Mouse (Mus musculus) layer of hippocampus, adult 9-11 months (tissue): ENCODE measurements at regions not wholly inside any gene's neighbourhood (a gene's known extent, or its start where the extent isn't known, plus 50 kb on each side); places are given as distances from the start of the nearest gene placed in this dataset.

Experiments used
- DNase-seq: peaks from one replicate; pipeline ENCODE4 v3.0.0; 2022

DNA sequence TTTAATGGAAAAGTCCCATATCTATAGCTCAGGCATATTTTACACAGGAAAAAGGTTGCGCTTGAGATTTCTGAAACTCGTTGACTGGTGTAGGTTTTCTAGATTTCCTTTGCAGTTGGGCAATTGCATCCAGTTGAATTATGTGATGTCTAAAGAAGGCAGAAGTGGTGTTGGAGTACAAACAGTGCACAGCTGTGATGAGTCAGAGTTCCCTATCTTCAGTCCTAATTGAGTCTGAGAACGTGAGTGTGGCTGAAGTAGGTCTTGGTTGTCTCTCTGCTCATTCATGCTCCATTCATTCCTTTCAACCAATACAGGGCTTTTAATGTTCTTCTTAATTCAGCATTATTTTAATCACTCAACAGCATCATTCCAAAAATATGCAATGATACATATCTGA is 142.9 kb upstream of the Dpyd start:
- no peak for DNase-seq

GRCm38 (mm10) chr3:118421701-118422100 is 140.2 kb upstream of the Dpyd start:
- no peak for DNase-seq

GRCm38 (mm10) chr3:118425748-118426147 is 136.2 kb upstream of the Dpyd start:
- DNase-seq: no peak

DNA sequence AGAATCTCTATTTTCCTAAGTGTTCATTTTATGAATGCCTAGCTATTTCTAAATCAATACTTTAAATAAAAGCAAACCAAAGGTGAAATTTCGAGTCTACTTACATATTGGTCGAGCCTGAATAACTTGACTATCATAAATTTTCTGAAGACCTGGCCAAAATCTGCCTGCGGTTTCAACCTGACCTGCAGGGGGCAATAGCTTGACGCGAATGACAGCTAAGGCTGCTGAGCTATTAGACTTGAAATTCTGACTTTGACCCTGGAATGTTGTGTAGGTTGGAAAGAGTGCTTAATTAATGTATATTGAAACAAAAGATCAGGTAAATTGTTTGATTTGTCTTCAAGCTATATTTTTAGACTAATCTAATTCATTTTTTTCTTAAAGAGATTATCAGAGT is 133.4 kb upstream of the Dpyd start:
- peak; percentile 59 for DNase-seq

DNA sequence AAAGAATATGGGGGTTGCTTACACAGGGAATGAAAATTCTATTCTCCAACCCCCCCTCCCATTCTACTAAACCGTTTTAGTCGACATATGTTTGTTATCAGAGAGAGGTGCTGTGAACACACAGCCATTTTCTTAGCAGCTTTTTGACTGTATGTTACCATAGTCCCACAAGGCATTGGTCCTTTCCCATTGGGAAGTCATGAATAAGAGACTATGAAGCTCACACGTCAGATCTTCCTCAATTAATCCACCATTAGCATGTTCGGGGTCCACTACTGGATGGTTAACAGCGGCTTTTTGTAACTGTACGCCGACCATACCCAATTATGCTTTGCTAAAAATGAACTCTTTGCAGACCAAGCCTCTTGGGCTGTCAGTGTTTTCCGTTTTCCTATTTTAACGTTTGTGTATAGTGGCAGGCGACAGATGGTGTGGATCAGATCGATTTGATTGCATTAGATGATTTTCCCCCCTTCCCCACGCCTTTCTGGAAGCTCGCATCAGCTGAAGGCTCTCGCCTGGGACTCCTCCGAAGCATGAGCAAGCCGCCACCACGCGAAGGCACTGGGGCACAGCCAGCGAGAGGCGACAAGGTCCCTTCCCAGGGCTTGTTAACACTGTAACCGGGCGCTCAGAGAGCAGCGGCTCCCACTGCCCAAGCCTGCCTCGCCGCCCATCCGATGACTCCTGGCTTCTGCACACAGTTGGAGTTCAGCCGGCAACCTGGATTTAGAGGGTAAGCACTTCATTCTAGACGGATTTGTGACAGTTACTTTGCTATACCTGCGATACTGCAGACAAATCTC is 131.9 kb upstream of the Dpyd start:
- peak; percentile 38 for DNase-seq

- no peak for DNase-seq
These were observed 131.4 kb upstream of the Dpyd start for GRCm38 (mm10) chr3:118430631-118430906.

DNA sequence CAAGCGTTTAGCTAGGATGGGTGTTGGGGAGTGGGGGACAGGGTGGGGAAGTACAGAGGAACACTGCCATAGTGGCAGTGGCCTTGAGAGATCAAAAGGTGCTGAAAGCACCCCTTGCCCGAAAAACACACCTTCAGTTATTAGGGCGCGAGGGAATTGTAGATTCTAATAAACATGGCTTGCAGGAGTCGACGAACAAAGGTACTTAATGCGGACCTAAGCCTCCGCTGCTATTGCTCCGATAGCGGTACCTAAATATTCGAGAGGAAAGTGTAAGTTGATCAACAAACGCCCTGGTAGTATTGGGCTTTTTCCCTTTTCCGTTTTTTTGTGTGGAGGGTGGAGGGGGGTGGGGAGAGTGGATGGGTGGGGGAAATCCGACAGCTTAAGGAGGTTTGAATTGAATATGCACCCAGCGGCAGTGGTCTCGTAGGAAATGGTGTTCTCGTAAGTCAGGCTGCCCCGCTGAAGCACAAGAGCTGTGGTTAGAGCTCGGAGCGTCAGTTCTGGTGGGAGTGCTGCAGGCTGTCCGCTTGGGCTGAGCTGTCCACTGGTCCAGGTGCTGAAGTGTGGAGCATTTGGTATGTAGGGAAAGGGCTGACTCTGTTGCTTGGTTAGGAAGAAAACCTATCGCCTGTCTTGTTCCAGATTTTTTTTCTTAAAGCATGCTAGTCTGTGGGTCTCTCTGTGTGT is 130.8 kb upstream of the Dpyd start:
- peak; percentile 39 for DNase-seq

- DNase-seq: no peak
These were observed 128.4 kb upstream of the Dpyd start for GRCm38 (mm10) chr3:118433441-118434021.

GRCm38 (mm10) chr3:118434311-118434710 is 127.6 kb upstream of the Dpyd start:
- DNase-seq: no peak

DNA sequence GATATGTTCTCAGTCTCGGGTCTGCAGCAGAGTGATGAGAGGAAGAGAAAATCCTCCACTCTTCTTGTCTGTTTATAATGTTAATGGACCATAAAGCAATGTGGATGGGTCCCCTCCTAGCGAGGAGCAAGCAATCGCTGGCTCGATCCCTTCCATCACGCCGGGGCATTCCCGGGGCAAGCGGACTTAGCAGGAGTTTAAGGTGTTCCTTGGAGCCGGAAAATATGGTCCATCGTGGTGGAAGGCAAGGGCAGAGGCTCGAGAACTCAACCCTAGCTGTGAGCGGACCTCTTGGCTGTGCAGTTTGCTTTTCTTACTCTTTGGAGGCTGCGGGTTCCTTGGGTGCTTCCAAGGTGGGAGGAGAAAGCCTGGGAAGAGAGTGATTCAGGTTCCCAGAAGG is 127.1 kb upstream of the Dpyd start:
- DNase-seq: no peak

- no peak for DNase-seq
These were observed 126.7 kb upstream of the Dpyd start for GRCm38 (mm10) chr3:118435248-118435647.

- peak; percentile 35 for DNase-seq
These were observed 118.1 kb upstream of the Dpyd start for GRCm38 (mm10) chr3:118443742-118444332.

- peak; percentile 46 for DNase-seq
These were observed 116.6 kb upstream of the Dpyd start for GRCm38 (mm10) chr3:118445360-118445759.

DNA sequence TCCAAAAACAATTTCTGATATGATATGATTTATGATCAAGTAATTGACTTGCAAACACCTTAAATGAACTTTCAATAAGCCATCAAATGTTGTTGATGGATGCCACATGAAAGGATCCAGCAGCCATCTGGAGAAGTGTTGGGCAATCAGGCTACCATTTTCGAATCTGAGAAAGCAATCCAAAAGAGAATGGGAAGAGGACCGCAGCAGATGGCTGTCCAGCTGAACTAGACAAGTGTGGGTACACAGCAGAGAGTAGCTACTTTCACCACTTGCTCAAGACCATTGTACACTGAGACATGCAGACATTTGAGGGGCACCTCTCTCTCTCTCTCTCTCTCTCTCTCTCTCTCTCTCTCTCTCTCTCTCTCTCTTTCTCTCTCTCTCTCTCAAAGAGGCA is 102.3 kb upstream of the Dpyd start:
- peak; percentile 77 for DNase-seq

GRCm38 (mm10) chr3:118465611-118466010 is 96.3 kb upstream of the Dpyd start:
- no peak for DNase-seq

- DNase-seq: no peak
These were observed 89.6 kb upstream of the Dpyd start for GRCm38 (mm10) chr3:118472215-118472799.

GRCm38 (mm10) chr3:118478065-118478464 is 83.9 kb upstream of the Dpyd start:
- no peak for DNase-seq

DNA sequence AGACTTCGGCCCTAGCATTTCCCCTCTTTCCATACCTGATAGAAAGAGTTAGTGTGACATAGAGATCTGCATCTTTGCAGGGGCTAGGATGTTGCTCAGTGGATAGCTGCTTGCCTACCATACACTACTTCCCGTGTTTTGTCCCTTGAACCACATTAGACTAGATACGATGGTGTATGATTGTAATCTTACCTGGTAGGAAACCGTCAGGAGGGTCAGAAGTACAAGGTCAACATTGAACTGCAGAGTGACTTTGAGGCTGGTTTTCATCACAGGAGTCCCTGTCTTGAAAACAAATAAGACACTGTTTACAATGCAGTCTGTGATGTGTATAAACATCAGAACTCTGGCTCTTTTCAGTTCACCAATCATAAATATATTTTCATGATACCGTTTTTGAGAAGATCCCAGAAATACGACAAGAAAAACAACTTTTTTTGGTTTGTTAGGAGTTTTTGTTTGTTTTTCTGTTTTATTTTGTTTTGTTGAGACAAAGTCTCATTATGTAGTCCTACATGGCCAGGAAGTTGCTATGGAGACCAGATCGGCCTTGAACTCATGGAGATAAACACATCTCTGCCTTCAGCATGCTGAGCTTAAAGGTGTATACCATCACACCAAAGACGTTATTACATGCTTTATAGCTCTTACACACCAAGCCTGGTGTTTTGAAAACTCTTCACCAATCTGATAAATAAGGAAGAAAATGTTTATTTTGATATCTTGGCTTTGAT is 81.2 kb upstream of the Dpyd start:
- DNase-seq: no peak

DNA sequence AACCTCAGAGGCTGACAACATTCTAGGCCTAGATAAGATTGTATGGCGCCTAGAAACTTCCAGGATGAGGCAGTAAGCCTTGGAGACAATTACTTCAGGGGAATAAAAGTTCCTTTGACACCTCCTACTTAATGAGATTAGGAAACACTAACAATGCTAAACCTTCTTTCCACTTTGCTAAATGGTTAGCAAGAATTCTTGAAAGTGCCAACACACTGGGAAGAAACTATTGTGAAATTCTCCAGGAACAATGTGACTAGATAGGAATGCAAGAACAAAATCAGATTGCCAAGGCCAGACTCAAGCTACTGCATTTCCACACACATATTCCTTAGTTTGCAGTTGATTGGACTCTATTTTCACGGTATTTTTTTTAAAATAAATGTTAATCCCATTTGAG is 76.0 kb upstream of the Dpyd start:
- DNase-seq: no peak

DNA sequence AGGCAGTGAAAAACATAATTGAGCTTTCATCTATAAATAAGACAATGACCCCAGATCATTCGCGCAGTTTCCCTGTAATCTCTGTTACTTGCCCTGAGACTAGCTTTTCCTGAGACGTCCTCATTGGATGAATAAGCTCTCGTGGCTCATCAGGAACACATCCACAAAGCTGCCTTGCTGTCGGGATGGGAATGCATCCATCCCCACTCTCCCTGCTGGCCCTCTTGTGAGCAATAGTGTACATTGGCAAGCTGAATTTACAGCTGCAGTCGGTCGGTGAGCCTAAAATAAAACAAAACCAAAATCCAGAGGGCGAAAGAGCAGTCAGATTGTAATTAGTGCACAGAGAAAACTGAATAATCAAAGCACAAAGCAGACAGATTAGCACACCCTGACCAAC is 74.5 kb upstream of the Dpyd start:
- DNase-seq: peak; percentile 25

GRCm38 (mm10) chr3:118491101-118491500 is 70.8 kb upstream of the Dpyd start:
- DNase-seq: no peak

- DNase-seq: no peak
These were observed 70.1 kb upstream of the Dpyd start for GRCm38 (mm10) chr3:118491871-118492270.

DNA sequence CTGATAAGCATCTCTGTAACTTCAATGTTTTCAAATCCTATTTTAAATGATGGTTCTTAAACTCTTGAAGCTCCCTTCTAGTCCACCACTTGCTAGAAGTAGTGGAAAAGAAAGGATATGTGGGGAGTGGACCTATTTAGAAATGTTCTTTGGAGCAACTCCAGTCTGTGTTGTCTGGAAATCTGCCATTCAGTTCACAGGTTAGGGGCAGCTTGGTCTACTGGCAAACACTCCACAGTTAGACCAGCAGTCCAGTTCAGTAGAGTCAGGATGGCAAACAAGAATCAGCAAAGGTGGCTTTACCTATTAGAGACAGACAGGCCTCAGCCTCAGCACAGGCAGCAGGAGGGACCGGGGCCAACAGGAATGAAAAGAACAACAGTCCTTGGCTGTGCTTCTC is 67.3 kb upstream of the Dpyd start:
- DNase-seq: no peak
